Mouse (Mus musculus) heart, embryonic 11.5 days (tissue): Measurements from ENCODE around the gene Cdc73. TPM values are rescaled to one million over a fixed set of nuclear protein-coding genes. Genes with fewer than 3 reads are reported as not detected.
"Not testable (repeated sequence)": the region's sequence is repeated elsewhere in the genome, so short reads cannot be mapped to it uniquely, and the experiment has no call there.

Source experiments
- ATAC-seq: fragments of 200-750 bp; cut with Nextera tagmentation; replicated peaks from 2 replicates; pipeline ENCODE4 v1.8.0; 2017; ENCODE audit warnings: moderate library complexity; ENCODE audit not compliant: insufficient number of reproducible peaks, low FRiP score, low TSS enrichment
- H3K27ac ChIP-seq: fragments of 300-500 bp; sonication (generic); 2 replicates; pipeline ENCODE4 v1.5.1; 2014; ENCODE audit warnings: mild to moderate bottlenecking, low read depth, low read length
- H3K27me3 ChIP-seq: fragments of 300-500 bp; sonication (generic); 2 replicates; pipeline ENCODE4 v1.6.1; 2014; ENCODE audit warnings: mild to moderate bottlenecking, low read length, mixed read lengths; ENCODE audit not compliant: control insufficient read depth, insufficient read depth
- H3K36me3 ChIP-seq: fragments of 300-500 bp; sonication (generic); 2 replicates; pipeline ENCODE4 v1.6.1; 2014; ENCODE audit warnings: mild to moderate bottlenecking, low read length, moderate library complexity, mixed read lengths; ENCODE audit not compliant: control insufficient read depth, insufficient read depth
- H3K4me1 ChIP-seq: fragments of 300-500 bp; sonication (generic); 2 replicates; pipeline ENCODE4 v1.6.1; 2014; ENCODE audit warnings: low read length; ENCODE audit not compliant: control insufficient read depth, insufficient read depth
- H3K4me2 ChIP-seq: fragments of 300-500 bp; sonication (generic); 2 replicates; pipeline ENCODE4 v1.6.1; 2014; ENCODE audit warnings: mild to moderate bottlenecking, moderate library complexity
- H3K4me3 ChIP-seq: fragments of 300-500 bp; sonication (generic); 2 replicates; pipeline ENCODE4 v1.5.1; 2014; ENCODE audit warnings: low read depth, low read length
- H3K9ac ChIP-seq: fragments of 300-500 bp; sonication (generic); 2 replicates; pipeline ENCODE4 v1.6.1; 2014; ENCODE audit warnings: mild to moderate bottlenecking, low read depth, low read length, moderate library complexity
- H3K9me3 ChIP-seq: fragments of 300-500 bp; sonication (generic); replicated peaks from 2 replicates; pipeline ENCODE4 v1.6.1; 2016; ENCODE audit warnings: low read length; ENCODE audit not compliant: control insufficient read depth
- WGBS: fragments of 180-500 bp; shearing (Covaris S2); extraction: QIAGEN DNeasy Blood & Tissue Kit; methylation state at CpG from one replicate; pipeline ENCODE4 v1.1.7; 2014; ENCODE audit not compliant: insufficient replicate concordance; 5-methylcytosine and 5-hydroxymethylcytosine counted together
- polyA plus RNA-seq: library from polyadenylated mRNA; unstranded; fragments of >200 nt; fragmentation: Nextera tagmentation; extraction: Ambion mirVana; gene quantifications from 2 replicates; pipeline ENCODE4 v1.2.1, GENCODE M21; 2014

The Cdc73 gene
- polyA plus RNA-seq, 1 experiment from 2014 or later, result 19.4 TPM

GRCm38 (mm10) chr1:143707006-143707405 lies 4.3 kb upstream of the Cdc73 start:
- Histone ChIP-seq H3K4me2 (no peak overlapping the region), H3K27me3 (no peaks in the 10 kb centered on the region), H3K36me3 (no peaks in the 10 kb centered on the region), H3K9me3 (no peaks in the 10 kb centered on the region), H3K27ac (no peak overlapping the region), H3K9ac (no peak overlapping the region), H3K4me1 (peaks cover 4% of the 10 kb centered on the region; the same call in 1 of the 2 replicates), H3K4me3 (no peak overlapping the region)
- WGBS, result 63% methylated on average over 4 of the region's 4 CpGs
- ATAC-seq, result no peak

- no peaks in the 10 kb centered on the region for H3K27me3 ChIP-seq
- ATAC-seq, result peak; percentile 75
- under 1% methylated on average over 40 of the region's 48 CpGs for WGBS
- no peaks in the 10 kb centered on the region; the same call in 1 of the 2 replicates for H3K4me1 ChIP-seq
- H3K27ac ChIP-seq, result peak overlapping the region; percentile 91
- peak overlapping the region; percentile 74 for H3K4me2 ChIP-seq
- no peaks in the 10 kb centered on the region for H3K9me3 ChIP-seq
- H3K36me3 ChIP-seq, result peaks cover 6% of the 10 kb centered on the region; the same call in 1 of the 2 replicates
- H3K9ac ChIP-seq, result peak overlapping the region; percentile 95
- peak overlapping the region; percentile 83 for H3K4me3 ChIP-seq
These were observed 452 bp downstream of the Cdc73 start for GRCm38 (mm10) chr1:143702141-143702740.

GRCm38 (mm10) chr1:143701736-143702135 lies 957 bp downstream of the Cdc73 start:
- Histone ChIP-seq H3K9ac (peak overlapping the region; percentile 95), H3K4me2 (peak overlapping the region; percentile 74), H3K27me3 (no peaks in the 10 kb centered on the region), H3K36me3 (peaks cover 6% of the 10 kb centered on the region; the same call in 1 of the 2 replicates), H3K27ac (peak overlapping the region; percentile 91; the same call in 1 of the 2 replicates), H3K4me3 (peak overlapping the region; percentile 83), H3K9me3 (no peaks in the 10 kb centered on the region), H3K4me1 (no peaks in the 10 kb centered on the region; the same call in 1 of the 2 replicates)
- ATAC-seq, result no peak
- WGBS, result under 1% methylated on average over 13 of the region's 13 CpGs

GRCm38 (mm10) chr1:143684849-143685248 lies 17.8 kb downstream of the Cdc73 start:
- Histone ChIP-seq H3K9me3 (no peaks in the 10 kb centered on the region), H3K27ac (no peak overlapping the region), H3K4me3 (no peak overlapping the region), H3K27me3 (no peaks in the 10 kb centered on the region), H3K9ac (no peak overlapping the region), H3K4me1 (no peaks in the 10 kb centered on the region), H3K36me3 (peaks cover 10% of the 10 kb centered on the region), H3K4me2 (no peak overlapping the region)
- no peak for ATAC-seq
- 92% methylated on average over 3 of the region's 3 CpGs for WGBS

- Histone ChIP-seq H3K9ac (no peak overlapping the region), H3K27me3 (no peaks in the 10 kb centered on the region), H3K4me3 (no peak overlapping the region), H3K9me3 (no peaks in the 10 kb centered on the region), H3K4me1 (no peaks in the 10 kb centered on the region), H3K27ac (no peak overlapping the region), H3K36me3 (peaks cover 10% of the 10 kb centered on the region), H3K4me2 (no peak overlapping the region)
- no peak for ATAC-seq
- WGBS, result 97% methylated on average over 5 of the region's 5 CpGs
These were observed 21.6 kb downstream of the Cdc73 start for GRCm38 (mm10) chr1:143681108-143681507.

GRCm38 (mm10) chr1:143675734-143676361 lies 26.8 kb downstream of the Cdc73 start:
- no peaks in the 10 kb centered on the region for H3K27me3 ChIP-seq
- H3K4me3 ChIP-seq, result no peak overlapping the region
- no peak for ATAC-seq
- no peak overlapping the region for H3K4me2 ChIP-seq
- H3K36me3 ChIP-seq, result peaks cover 4% of the 10 kb centered on the region; the same call in 1 of the 2 replicates
- H3K9me3 ChIP-seq, result no peaks in the 10 kb centered on the region
- H3K27ac ChIP-seq, result no peak overlapping the region
- 90% methylated on average over 4 of the region's 4 CpGs for WGBS
- no peaks in the 10 kb centered on the region for H3K4me1 ChIP-seq
- H3K9ac ChIP-seq, result no peak overlapping the region

- H3K9me3 ChIP-seq, H3K36me3 ChIP-seq, ATAC-seq, H3K4me3 ChIP-seq, H3K4me1 ChIP-seq, H3K27me3 ChIP-seq, H3K4me2 ChIP-seq, H3K9ac ChIP-seq, H3K27ac ChIP-seq: not testable (repeated sequence)
- WGBS, result 86% methylated on average over 4 of the region's 4 CpGs
These were observed 37.9 kb downstream of the Cdc73 start for GRCm38 (mm10) chr1:143664786-143665185.

GRCm38 (mm10) chr1:143663197-143663596 lies 39.5 kb downstream of the Cdc73 start:
- WGBS, result 90% methylated on average over 2 of the region's 2 CpGs
- Histone ChIP-seq H3K9me3 (no peaks in the 10 kb centered on the region), H3K4me3 (no peak overlapping the region), H3K4me2 (no peak overlapping the region), H3K9ac (no peak overlapping the region), H3K27me3 (no peaks in the 10 kb centered on the region), H3K36me3 (peaks cover 3% of the 10 kb centered on the region; the same call in 1 of the 2 replicates), H3K27ac (no peak overlapping the region), H3K4me1 (no peaks in the 10 kb centered on the region)
- no peak for ATAC-seq
